Mouse (Mus musculus) brown adipose tissue, adult 24 weeks (tissue): Measurements from ENCODE around the gene Ddx19b. TPM values are rescaled to one million over a fixed set of nuclear protein-coding genes. Genes with fewer than 3 reads are reported as not detected.
"Not testable (repeated sequence)": the region's sequence is repeated elsewhere in the genome, so short reads cannot be mapped to it uniquely, and the experiment has no call there.

ENCODE experiments used
- H3K27ac ChIP-seq: fragments of 200-500 bp; replicated peaks from 2 replicates; pipeline ENCODE4 v1.5.1; 2012; ENCODE audit warnings: low read depth, mild to moderate bottlenecking, low read length
- H3K4me1 ChIP-seq: fragments of 200-500 bp; 2 replicates; pipeline ENCODE4 v1.6.1; 2012; ENCODE audit warnings: low read length, mixed read lengths; ENCODE audit not compliant: control insufficient read depth, insufficient read depth, insufficient read length
- H3K4me3 ChIP-seq: fragments of 200-500 bp; 2 replicates; pipeline ENCODE4 v1.5.1; 2012; ENCODE audit warnings: low read depth, mild to moderate bottlenecking, low read length, moderate library complexity; ENCODE audit not compliant: insufficient read depth
- polyA plus RNA-seq: library from polyadenylated mRNA; stranded (reverse); fragments of >200 nt; gene quantifications from 2 replicates; pipeline ENCODE4 v1.2.4, GENCODE M21; 2012; ENCODE audit not compliant: missing spikeins, insufficient read depth, insufficient read length

The Ddx19b gene
- polyA plus RNA-seq, 1 experiment, result 3.7 TPM

GRCm38 (mm10) chr8:110997547-110998531 lies 33.7 kb downstream of the Ddx19b start, which contains the start of gene Ddx19a:
Gene Ddx19a (minus strand): TSS chr8:110997800.
- Histone ChIP-seq H3K27ac (peak within 1 kb of the TSS; percentile 79), H3K4me3 (peak within 1 kb of the TSS; percentile 99), H3K4me1 (peaks cover 5% of the 10 kb centered on the region)

GRCm38 (mm10) chr8:110996641-110997430 lies 34.7 kb downstream of the Ddx19b start:
- H3K4me1 ChIP-seq, result peaks cover 5% of the 10 kb centered on the region
- H3K27ac ChIP-seq, result peak overlapping the region; percentile 79
- peak overlapping the region; percentile 99 for H3K4me3 ChIP-seq

- Histone ChIP-seq H3K27ac (no peak overlapping the region), H3K4me3 (no peak overlapping the region)
Measured at GRCm38 (mm10) chr8:110990017-110990416, 41.5 kb downstream of the Ddx19b start.

GRCm38 (mm10) chr8:110987805-110988744 lies 43.5 kb downstream of the Ddx19b start:
- no peak overlapping the region for H3K27ac ChIP-seq

More at GRCm38 (mm10) chr8:110990017-110990416, 41.5 kb downstream of the Ddx19b start:
- H3K4me1 ChIP-seq, result no peaks in the 10 kb centered on the region

GRCm38 (mm10) chr8:110981304-110981703 lies 50.2 kb downstream of the Ddx19b start:
- Histone ChIP-seq H3K4me1 (no peaks in the 10 kb centered on the region), H3K27ac (no peak overlapping the region), H3K4me3 (no peak overlapping the region)

More at GRCm38 (mm10) chr8:110987805-110988744, 43.5 kb downstream of the Ddx19b start:
- Histone ChIP-seq H3K4me1 (no peaks in the 10 kb centered on the region), H3K4me3 (no peak overlapping the region)

GRCm38 (mm10) chr8:110977987-110978386 lies 53.6 kb downstream of the Ddx19b start:
- not testable (repeated sequence) for H3K4me1 ChIP-seq, H3K4me3 ChIP-seq, H3K27ac ChIP-seq

- not testable (repeated sequence) for H3K27ac ChIP-seq
Measured at GRCm38 (mm10) chr8:110976532-110976931, 55.0 kb downstream of the Ddx19b start.

GRCm38 (mm10) chr8:110969910-110970770 lies 61.4 kb downstream of the Ddx19b start:
- Histone ChIP-seq H3K27ac (0 out of 2 replicates have a peak overlapping the region, but pooled peaks have one; percentile 3), H3K4me3 (peak overlapping the region; percentile 70)

More at GRCm38 (mm10) chr8:110976532-110976931, 55.0 kb downstream of the Ddx19b start:
- H3K4me1 ChIP-seq, H3K4me3 ChIP-seq: not testable (repeated sequence)

GRCm38 (mm10) chr8:110967326-110967725 lies 64.2 kb downstream of the Ddx19b start:
- Histone ChIP-seq H3K4me1 (peaks cover 9% of the 10 kb centered on the region; the same call in 1 of the 2 replicates), H3K4me3 (no peak overlapping the region), H3K27ac (no peak overlapping the region)

More at GRCm38 (mm10) chr8:110969910-110970770, 61.4 kb downstream of the Ddx19b start:
- H3K4me1 ChIP-seq, result peaks cover 9% of the 10 kb centered on the region; the same call in 1 of the 2 replicates

GRCm38 (mm10) chr8:110966586-110966985 lies 65.0 kb downstream of the Ddx19b start:
- Histone ChIP-seq H3K27ac (0 out of 2 replicates have a peak overlapping the region, but pooled peaks have one; percentile 49), H3K4me1 (peaks cover 9% of the 10 kb centered on the region; the same call in 1 of the 2 replicates)

GRCm38 (mm10) chr8:110965594-110965993 lies 66.0 kb downstream of the Ddx19b start:
- H3K4me3 ChIP-seq, result no peak overlapping the region
- peaks cover 9% of the 10 kb centered on the region; the same call in 1 of the 2 replicates for H3K4me1 ChIP-seq
- peak overlapping the region; percentile 49 for H3K27ac ChIP-seq

More at GRCm38 (mm10) chr8:110966586-110966985, 65.0 kb downstream of the Ddx19b start:
- H3K4me3 ChIP-seq, result no peak overlapping the region

GRCm38 (mm10) chr8:110964666-110965065 lies 66.9 kb downstream of the Ddx19b start:
- no peak overlapping the region for H3K4me3 ChIP-seq
- peaks cover 9% of the 10 kb centered on the region; the same call in 1 of the 2 replicates for H3K4me1 ChIP-seq
- no peak overlapping the region for H3K27ac ChIP-seq

GRCm38 (mm10) chr8:110963051-110963450 lies 68.5 kb downstream of the Ddx19b start:
- Histone ChIP-seq H3K4me1 (peaks cover 9% of the 10 kb centered on the region; the same call in 1 of the 2 replicates), H3K4me3 (no peak overlapping the region), H3K27ac (no peak overlapping the region)
